Mouse (Mus musculus) frontal cortex, adult 2 months (tissue): ENCODE data around the gene Zswim1. TPM values are rescaled to one million over a fixed set of nuclear protein-coding genes. Genes with fewer than 3 reads are reported as not detected.
"Not testable (repeated sequence)": the region's sequence is repeated elsewhere in the genome, so short reads cannot be mapped to it uniquely, and the experiment has no call there.

ENCODE experiments used
- DNase-seq, 2 experiments: peaks; one replicate each; pipeline ENCODE4 v3.0.0; 2022; ENCODE audit warnings: low spot score in 1 of 2; ENCODE audit errors: extremely low spot score in 1 of 2
- polyA plus RNA-seq: library from polyadenylated mRNA; depleted of rRNA; stranded (reverse); fragments of >200 nt; gene quantifications from 2 replicates; pipeline ENCODE4 v1.2.3, GENCODE M21; 2012; rRNA removed

Zswim1 gene
- polyA plus RNA-seq, 1 experiment: 19.3 TPM

DNA sequence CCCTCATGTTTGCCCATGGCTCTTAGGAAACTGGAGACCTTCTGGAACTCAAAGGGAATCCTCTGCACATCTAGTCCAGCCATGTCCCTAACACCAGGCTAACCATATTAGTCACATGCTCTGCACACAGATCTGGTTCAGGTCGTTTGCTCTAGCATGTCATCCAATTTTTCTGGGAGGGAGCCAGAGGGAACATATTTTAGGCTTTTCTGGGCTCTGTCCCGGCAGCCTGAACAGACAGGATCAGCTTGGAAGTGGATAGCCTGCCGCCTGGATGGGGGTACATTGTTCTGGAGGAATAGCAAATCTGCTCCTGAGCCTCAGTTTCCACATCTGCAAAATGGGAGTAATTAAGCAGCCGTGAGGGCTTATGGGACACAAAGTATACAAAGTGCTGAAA lies 38.6 kb downstream of the Zswim1 start:
- no peak for DNase-seq

GRCm38 (mm10) chr2:164862179-164862861 lies 39.8 kb downstream of the Zswim1 start:
- no peak for DNase-seq

DNA sequence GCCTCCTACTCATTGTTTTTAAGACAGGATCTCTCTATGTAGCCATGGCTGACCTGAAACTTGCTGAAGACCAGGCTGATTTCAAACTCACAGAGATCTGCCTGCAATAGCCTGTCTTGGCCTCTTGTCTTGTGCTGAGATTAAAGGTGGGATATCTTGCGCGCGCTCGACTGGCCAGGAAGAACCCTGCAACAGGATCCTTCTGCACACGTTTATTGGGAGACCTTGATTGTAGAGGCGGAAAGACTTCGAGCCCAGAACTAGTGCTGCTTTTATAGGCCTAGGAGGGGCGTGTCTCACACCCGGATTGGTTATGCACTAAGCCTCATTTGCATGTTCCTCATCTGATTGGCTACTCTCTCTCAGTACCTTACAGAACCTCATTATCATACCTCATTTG lies 40.9 kb downstream of the Zswim1 start:
- not testable (repeated sequence) for DNase-seq

GRCm38 (mm10) chr2:164864593-164864992 lies 42.1 kb downstream of the Zswim1 start:
- no peak for DNase-seq

GRCm38 (mm10) chr2:164866741-164867551 lies 44.5 kb downstream of the Zswim1 start:
- no peak for DNase-seq

GRCm38 (mm10) chr2:164867566-164867965 lies 45.1 kb downstream of the Zswim1 start:
- no peak for DNase-seq

DNA sequence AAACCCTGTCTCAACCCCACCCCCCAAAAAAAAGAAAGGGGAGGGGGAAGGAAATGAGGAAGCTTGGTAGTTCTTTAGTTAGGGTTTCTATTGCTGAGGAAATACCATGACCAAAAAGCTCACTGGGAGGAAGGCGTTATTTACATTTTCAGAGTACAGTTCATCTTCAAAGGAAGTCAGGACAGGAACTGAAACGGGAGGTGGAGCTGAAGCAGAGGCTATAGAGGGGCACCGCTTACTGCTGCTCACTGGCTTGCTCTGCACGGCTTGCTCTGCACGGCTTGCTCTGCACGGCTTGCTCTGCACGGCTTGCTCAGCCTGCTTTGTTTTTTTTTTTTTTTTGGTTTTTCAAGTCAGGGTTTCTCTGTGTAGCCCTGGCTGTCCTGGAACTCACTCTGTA lies 46.0 kb downstream of the Zswim1 start:
- DNase-seq: no peak

GRCm38 (mm10) chr2:164871602-164872303 lies 49.3 kb downstream of the Zswim1 start:
- DNase-seq: no peak

DNA sequence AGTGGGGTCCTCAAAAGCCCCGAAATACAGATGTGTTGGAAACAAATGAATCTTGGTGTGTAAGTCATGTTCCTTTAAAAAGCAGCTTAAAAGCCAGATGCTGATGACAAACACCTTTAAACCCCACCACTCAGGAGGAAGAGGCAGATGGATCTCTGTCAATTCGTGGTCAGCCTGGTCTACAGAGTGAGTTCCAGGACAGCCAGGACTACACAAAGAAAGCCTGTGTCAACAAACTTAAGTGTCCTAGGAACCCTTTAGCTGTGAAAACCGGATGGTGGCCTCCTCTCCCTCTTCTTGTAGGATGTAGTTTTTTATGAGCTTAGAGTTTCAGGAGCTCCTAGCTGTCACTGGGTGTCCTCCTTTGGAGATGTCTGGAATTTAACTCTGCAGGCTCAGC lies 51.1 kb downstream of the Zswim1 start:
- DNase-seq: no peak

DNA sequence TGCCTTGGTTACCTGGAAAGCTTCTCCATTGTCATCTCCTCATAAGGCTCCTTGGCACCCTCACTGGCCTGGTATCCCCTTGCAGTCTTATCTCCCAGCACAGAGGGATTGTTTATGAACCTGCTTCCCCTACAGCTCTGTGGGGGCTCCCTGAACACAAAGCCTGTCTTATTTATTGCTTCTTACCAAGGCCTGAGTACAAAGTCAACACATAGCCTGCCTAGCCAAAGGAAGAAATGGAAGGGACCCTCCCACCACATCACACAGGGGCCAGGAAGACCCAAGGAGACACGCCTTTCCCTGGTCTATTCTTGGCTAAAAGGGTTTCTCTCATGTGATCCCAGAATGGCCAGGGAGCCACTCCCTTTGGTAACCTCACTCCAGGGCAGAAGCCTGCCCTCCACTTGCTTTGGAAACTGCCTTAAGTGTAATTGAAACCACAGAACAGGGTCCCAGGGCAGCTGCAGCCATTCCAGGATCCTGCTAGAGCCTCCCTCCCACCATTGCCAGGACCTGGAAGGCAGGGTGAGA lies 51.8 kb downstream of the Zswim1 start:
- no peak for DNase-seq

DNA sequence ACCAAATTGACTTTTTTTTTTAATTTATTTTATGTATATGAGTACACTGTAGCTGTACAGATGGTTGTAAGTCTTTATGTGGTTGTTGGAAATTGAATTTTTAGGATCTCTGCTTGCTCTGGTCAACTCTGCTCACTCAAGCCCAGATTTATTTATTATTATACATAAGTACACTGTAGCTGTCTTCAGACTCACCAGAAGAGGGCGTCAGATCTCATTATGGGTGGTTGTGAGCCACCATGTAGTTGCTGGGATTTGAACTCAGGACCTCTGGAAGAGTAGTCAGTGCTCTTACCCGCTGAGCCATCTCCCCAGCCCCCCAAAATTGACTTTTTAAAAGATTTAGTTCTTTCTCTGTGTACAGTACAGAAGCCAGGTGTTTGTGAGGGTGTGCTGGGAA lies 53.2 kb downstream of the Zswim1 start:
- DNase-seq: not testable (repeated sequence)

Other genes starting within 250 kb of the Zswim1 start
- gene Spint3, start 249.2 kb upstream of the Zswim1 start, polyA plus RNA-seq: not detected in 2 replicates
- gene Wfdc6a, start 237.2 kb upstream of the Zswim1 start, polyA plus RNA-seq: 0.12 TPM in 1 of 2 replicates, not detected in the other
- not detected in 2 replicates for gene Eppin, start 229.1 kb upstream of the Zswim1 start, polyA plus RNA-seq
- not detected in 2 replicates for gene Wfdc6b, start 209.2 kb upstream of the Zswim1 start, polyA plus RNA-seq
- not detected in 2 replicates for gene Wfdc8, start 209.1 kb upstream of the Zswim1 start, polyA plus RNA-seq
- not detected in 2 replicates for gene Wfdc16, start 183.9 kb upstream of the Zswim1 start, polyA plus RNA-seq
- not detected in 2 replicates for gene Wfdc10, start 166.6 kb upstream of the Zswim1 start, polyA plus RNA-seq
- not detected in 2 replicates for gene Wfdc9, start 166.1 kb upstream of the Zswim1 start, polyA plus RNA-seq
- gene Wfdc11, start 148.6 kb upstream of the Zswim1 start, polyA plus RNA-seq: not detected in 2 replicates
- gene Wfdc13, start 137.6 kb upstream of the Zswim1 start, polyA plus RNA-seq: not detected in 2 replicates
- not detected in 2 replicates for gene Spint4, start 124.2 kb upstream of the Zswim1 start, polyA plus RNA-seq
- gene Spint5, start 107.4 kb upstream of the Zswim1 start, polyA plus RNA-seq: not detected in 2 replicates
- 2.4 and 3.3 TPM in 2 replicates for gene Wfdc3, start 76.8 kb upstream of the Zswim1 start, polyA plus RNA-seq
- gene Dnttip1, start 76.7 kb upstream of the Zswim1 start, polyA plus RNA-seq: 44.3 and 46.4 TPM in 2 replicates
- gene Ube2c, start 52.8 kb upstream of the Zswim1 start, polyA plus RNA-seq: 2.0 and 2.8 TPM in 2 replicates
- 0.96 and 3.9 TPM in 2 replicates for gene Tnnc2, start 42.7 kb upstream of the Zswim1 start, polyA plus RNA-seq
- 59.9 and 60.9 TPM in 2 replicates for gene Snx21, start 36.9 kb upstream of the Zswim1 start, polyA plus RNA-seq
- 29.4 and 35.0 TPM in 2 replicates for gene Acot8, start 17.8 kb upstream of the Zswim1 start, polyA plus RNA-seq
- 7.7 and 7.9 TPM in 2 replicates for gene Zswim3, start 17.6 kb upstream of the Zswim1 start, polyA plus RNA-seq
- gene Spata25, start 5.9 kb downstream of the Zswim1 start, polyA plus RNA-seq: 0.69 TPM in 1 of 2 replicates, not detected in the other
- 177 and 194 TPM in 2 replicates for gene Ctsa, start 10.2 kb downstream of the Zswim1 start, polyA plus RNA-seq
- gene Neurl2, start 10.8 kb downstream of the Zswim1 start, polyA plus RNA-seq: 6.6 and 6.9 TPM in 2 replicates
- 154 and 170 TPM in 2 replicates for gene Pltp, start 35.0 kb downstream of the Zswim1 start, polyA plus RNA-seq
- gene Pcif1, start 56.6 kb downstream of the Zswim1 start, polyA plus RNA-seq: 47.4 and 47.7 TPM in 2 replicates
- gene Zfp335, start 89.1 kb downstream of the Zswim1 start, polyA plus RNA-seq: 31.6 and 34.6 TPM in 2 replicates
- 1.2 and 1.3 TPM in 2 replicates for gene Mmp9, start 118.1 kb downstream of the Zswim1 start, polyA plus RNA-seq
- gene Slc12a5, start 138.1 kb downstream of the Zswim1 start, polyA plus RNA-seq: 345 and 356 TPM in 2 replicates
- gene Ncoa5, start 212.2 kb downstream of the Zswim1 start, polyA plus RNA-seq: 57.4 and 67.1 TPM in 2 replicates
- gene Cd40, start 232.9 kb downstream of the Zswim1 start, polyA plus RNA-seq: 1.5 and 1.8 TPM in 2 replicates